Mouse (Mus musculus): ENCODE results near the gene Fbxo42. TPM values are rescaled to one million over a fixed set of nuclear protein-coding genes. Genes with fewer than 3 reads are reported as not detected.

Gene Fbxo42
- 10 to 100 TPM; 16.6 to 21.2 TPM for total RNA-seq (2021)
- long read RNA-seq, experiment 1, full-length matches to known transcripts, result 6 of 12 reads
- long read RNA-seq, experiment 1, partial matches to known transcripts, result 4 of 12 reads
- long read RNA-seq, experiment 1, other reads (novel, unspliced or antisense), result 2 of 12 reads
- long read RNA-seq, experiment 2, full-length matches to known transcripts, result 12 of 16 reads
- long read RNA-seq, experiment 2, partial matches to known transcripts, result 4 of 16 reads
- long read RNA-seq, experiment 2, other reads (novel, unspliced or antisense), result 0 of 16 reads

DNA sequence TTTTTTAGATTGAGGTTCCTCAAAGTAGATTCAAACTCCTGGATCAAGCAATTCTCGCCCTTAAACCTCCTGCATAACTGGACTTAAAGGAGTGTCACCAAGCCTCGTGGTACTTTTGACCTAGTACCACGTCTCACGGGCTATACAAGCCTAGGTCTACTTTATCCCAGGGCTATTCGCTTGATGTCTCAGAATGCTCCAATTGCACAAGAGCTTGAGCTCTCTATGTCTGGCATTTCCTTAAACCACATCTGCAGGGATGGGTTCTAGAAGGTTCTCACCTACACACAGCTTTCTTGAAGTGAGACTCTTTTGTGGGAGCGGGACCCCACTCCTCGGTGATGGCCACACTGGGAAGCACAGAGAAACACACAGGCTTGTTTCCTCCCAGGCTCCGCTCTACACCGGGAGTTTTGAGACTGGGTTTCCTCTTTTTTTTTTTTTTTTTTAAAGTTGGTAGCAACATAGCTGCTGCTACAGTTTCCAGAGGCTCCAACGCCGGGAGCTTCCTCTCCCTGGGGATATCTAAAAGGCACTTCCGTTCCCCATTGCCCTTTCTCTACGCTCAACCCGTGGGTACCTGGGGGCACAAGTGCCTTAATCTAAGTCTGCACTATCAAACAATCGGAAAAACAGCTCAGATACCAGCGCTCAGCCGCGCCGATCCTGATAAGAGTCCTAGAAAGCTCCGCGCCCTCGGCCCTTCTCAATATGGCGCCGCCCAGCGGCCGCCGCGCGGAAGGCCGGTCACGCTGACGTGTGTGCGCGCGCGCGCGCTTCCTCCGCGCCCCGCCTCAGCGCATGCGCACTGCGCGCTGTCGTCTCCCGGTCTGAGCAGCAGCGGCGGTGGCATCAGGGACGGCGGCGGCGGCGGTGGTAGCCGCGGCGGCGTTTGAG, at the start of gene Fbxo42:
TSS of gene Fbxo42 (plus strand) at position 802 of the 897 bp plus-strand sequence.
- DNase-seq, result peak; percentile 95

DNA sequence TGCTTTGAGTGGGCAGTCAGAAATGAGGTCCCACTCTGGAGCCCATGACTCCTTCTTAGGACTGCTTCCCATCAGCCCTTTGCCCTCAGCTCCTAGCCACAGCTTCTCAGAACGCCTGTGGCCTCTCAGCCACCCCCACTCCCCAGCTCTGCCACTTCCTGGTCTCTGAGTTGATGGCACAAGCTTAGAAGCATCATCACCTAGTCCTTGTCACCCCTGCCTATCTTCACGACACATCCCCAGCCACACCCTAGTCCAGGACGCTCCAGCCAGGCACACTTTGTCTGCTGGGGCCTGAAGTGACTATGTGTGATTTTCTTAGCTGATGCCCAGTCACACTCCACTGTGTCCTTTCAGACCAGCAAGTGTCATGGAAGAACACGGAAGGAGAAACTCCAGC, 48.8 kb upstream of the Fbxo42 start:
- DNase-seq, result no peak

DNA sequence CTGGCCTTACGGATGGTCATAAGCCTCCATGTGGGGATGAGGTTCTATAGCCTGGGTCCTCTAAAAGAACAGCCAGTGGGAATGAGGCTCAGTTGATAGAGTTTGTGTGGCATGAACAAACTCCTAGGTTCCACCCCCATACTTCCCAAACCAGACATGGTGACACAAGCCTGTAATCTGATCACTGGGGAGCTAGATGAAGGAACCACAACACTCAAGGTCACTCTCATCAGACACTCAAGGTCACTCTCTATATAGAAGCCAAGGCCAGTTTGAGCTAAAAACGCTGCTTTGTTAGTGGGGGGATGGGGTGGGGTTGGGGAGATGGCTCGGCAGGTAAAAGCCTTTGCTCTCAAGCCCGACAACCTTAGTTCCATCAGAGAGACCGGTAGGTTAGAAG, 47.8 kb upstream of the Fbxo42 start:
- no peak for DNase-seq

DNA sequence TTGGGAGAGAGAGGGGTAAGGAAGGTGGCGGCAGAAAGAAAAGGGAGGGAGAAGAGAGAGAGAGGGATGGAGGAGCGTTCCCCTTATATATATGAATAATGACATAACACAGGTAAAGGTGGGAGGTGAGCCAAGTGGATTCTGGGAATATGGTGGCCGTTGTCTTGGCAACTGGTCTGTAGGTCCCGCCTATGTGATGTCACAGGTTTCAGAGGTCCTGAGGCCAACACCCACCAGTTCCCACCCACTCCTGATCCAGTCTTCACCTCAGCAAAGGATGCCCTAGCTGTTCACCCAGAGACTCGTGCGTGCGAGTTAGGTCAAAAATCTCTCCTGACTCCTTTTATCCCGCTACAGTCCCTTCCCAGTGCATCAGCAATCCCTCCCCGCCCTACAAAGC, 46.4 kb upstream of the Fbxo42 start:
- no peak for DNase-seq

DNA sequence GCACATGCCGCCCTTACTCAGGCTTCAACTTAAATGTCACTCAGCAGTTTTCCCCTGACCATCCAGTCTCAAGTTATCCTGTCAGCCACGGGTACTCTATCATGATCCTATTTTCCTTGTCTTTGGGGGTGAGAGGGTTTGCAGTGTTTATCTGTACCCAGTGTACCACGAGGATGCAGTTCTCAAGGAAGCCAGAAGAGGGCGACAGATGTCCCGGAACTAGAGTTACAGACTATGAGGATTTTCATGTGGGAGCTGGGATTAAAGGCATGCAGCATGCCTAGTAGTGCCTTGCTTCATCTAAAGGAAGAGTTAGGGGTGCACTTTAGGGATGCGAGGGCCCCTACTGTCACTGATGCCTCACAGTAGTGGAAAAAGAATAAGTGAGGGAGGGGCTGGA, 45.9 kb upstream of the Fbxo42 start:
- peak; percentile 53 for DNase-seq

DNA sequence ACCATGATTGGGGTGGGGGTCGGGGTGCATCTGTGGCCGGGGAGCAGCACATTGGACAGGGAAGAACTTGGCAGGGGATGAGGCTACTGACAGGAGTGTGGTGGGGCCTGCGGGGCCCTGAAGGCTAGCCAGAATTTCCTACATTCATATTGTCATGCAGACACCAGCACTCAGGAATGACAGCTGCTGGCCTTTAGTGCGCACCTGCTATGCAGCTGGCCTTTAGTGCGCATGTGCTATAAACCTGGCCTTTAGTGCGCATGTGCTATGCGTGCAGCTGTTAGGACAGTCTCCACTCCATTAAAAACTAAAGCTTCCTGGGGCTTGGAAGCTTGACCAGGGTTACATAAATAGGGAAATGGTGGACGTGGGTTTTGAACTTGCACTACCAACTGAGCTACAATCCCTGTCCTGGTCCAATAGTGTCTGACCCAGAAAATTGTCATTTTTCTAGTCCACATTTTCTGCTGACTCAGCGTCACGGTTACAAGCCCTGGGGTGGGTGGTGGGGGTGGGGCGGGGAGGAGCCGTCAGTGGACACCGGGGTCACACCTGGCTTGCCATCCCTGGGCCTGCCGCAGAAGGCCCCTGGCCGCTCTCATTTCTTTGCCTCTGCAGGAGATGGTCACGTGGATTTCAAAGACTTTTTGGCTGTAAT, 41.1 kb upstream of the Fbxo42 start:
- no peak for DNase-seq

DNA sequence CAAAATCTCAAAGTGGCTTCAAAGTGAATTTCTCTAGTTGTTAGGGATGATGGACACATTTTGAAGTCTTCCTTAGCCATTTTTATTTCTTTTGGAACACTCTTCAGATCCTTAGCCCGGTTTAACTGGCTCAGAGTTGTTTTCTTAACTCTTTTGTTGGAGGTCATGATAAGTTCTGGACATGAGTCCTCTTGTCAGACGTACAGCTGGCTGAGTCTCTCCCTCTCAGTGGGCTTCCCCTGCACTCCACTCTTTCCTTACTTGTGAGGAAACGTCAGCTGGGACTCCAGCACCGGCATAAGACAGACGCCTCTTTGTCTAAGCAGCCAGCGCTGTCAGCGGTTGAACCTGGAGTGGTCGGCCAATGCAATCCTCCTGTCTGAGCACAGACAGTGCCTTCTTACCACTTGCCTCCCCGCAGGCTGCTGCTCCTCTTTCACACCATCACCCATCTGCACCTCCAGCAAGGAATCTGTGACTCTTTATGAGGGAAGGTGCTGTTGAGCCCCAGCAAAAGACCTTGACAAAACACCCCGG, 39.4 kb upstream of the Fbxo42 start:
- DNase-seq, result no peak

DNA sequence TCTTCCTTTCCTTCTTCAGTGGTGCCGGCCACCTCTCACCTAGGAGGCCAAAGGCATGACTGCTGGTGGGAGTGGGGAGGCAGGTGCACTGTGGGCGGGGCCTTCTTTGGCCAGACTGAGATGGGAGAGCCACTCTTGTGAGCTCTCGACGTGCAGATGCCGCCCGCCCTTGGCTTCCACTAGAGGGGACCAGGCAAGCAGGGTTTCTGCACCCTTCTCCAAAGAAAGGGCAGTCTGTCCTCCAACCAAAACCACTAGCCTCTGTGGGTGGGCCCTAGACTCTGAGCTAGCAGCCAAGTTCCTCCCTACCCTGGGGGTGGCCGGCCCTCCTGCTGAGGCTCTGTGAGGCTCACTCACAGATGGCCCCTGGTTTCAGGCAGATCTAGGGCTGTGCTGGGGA, 33.9 kb upstream of the Fbxo42 start:
- peak; percentile 41 for DNase-seq

DNA sequence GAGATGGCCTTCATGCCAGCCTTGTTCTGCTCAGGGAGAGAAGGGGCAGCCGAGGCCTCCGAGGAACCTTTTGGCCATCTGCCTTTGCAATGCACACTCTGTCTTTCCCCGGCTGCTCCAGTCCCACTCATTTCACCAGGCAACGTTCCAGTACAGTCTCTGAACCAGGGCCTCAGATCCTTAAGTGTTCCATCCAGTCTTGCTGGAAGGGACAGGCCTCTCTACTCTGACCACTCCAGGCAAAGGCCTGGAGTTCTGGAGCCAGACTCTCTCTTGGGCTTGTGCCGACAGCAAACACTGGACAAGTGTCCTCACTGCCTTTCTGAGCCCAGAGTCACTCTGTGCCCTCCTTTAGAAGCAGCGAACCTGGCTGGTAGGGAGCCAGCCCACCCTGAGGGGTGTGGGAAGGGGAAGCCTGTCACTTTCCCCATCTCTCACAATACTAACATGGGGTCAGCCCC, 33.2 kb upstream of the Fbxo42 start:
- DNase-seq, result peak; percentile 58

DNA sequence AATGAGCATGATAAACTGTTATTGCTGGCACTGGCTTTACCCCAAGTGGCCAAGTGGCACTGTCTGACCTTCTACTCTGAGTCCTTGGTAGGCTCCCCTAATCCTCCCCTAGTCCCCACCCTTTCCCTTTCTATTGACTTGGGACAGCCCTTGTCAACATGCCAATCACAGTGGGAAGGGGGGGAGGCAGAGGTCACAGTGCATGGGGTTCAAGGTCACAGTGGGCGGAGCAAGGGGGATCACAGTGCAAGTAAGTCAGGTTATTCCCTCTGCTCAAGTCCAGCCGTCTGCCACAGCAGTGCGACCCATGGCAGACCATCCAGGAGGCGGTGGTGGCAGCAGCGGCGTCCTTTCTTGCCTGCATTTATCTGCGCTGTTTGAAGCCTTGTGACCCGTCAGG, 32.3 kb upstream of the Fbxo42 start:
- peak; percentile 51 for DNase-seq

DNA sequence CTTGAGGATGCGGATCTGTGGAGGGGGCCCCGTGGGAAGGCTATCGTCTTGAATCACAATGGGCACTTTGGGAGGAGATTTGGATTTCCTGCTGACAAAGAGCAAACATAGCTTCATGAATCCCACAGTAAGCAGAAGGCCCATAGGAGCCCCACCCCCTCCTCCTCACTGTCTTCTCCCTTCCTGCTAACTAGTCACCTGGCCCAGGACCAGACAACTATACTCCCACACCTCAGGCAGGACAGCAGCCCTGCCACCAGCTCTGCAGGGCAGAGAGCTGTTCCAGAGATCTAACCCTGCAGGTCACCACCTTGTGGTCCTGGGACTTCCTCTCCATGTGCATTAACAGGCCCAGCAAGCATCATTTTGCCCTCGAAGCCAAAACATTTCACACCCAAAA, 29.0 kb upstream of the Fbxo42 start:
- no peak for DNase-seq

DNA sequence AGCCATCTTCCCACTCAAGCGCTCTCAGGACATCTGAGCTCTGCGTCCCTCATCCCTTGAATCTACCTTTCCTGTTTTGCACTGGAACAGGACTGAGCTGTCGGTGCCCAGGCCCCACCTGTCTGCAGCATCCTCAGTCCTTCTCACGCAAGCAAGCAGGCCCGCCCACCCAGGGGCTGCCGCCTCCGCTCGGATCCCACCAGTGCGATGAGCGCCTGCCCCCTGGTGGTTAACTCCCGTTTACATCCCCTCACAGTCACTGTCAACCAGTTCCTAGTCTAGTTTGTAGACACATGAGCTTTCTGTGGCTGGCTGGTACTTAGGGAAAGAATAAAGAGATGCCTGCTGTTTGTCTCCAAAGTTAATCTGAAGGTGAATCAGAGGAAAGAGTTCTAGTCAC, 27.0 kb upstream of the Fbxo42 start:
- peak; percentile 75 for DNase-seq

DNA sequence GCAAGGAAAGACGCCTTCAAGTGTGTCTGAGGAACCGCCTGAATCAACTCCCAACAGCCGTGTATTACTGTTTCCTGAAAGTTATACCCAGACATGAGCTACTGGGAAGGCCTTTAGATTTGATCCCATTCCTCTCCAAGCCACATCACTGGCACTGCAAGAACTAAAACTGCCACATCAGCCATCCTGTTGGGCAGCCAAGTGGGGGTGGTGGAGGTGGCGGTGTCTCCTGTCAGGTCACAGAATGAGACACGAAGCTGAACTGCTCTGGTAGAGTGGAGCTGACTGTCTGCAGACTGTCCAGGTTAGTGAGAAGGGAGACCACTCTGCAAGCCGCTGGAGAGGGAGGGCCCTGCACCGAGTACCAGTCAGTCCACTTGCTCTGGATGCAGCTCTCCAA, 25.1 kb upstream of the Fbxo42 start:
- DNase-seq, result no peak

DNA sequence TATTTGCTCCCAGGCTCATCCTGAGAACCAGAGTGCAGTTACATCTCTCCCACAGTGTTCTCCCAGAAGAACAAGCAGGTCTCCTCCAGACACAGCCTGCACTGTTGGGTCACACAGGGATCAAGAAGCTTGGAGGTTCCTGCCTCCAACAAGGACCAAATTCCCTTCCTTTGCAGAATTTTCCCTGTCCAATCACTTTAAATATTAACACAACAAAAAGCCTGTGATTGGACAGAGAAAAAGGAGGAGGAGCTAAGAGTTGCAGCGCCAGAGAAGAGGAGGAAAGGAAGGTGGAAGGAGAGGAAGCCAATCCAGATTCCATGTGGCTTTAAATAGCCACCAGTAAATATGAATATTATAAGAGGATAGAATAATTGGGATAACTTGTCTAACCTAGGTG, 24.6 kb upstream of the Fbxo42 start:
- no peak for DNase-seq

DNA sequence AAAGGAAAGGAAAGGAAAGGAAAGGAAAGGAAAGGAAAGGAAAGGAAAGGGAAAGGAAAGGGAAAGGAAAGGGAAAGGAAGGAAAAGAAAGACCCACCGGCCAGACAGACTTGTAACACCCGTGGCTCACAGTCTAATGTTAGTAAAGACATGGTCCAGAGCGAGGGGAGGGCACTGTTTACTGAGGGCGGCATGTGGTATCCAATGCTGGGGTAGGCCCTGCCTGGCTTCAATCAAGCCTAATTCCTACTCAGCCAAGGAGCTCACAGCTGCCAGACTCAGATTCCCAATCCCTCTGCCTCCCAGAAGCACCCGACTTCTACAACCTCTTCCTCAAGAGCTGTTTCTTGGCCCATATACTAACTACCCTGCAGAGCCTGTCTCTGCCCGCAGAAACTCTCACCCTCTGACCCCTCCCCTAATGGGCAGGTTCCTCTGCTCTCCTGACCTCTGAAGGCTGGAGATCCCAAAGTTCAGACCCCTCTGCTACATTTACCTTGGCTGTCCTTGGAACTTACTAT, 18.5 kb upstream of the Fbxo42 start:
- DNase-seq, result no peak

DNA sequence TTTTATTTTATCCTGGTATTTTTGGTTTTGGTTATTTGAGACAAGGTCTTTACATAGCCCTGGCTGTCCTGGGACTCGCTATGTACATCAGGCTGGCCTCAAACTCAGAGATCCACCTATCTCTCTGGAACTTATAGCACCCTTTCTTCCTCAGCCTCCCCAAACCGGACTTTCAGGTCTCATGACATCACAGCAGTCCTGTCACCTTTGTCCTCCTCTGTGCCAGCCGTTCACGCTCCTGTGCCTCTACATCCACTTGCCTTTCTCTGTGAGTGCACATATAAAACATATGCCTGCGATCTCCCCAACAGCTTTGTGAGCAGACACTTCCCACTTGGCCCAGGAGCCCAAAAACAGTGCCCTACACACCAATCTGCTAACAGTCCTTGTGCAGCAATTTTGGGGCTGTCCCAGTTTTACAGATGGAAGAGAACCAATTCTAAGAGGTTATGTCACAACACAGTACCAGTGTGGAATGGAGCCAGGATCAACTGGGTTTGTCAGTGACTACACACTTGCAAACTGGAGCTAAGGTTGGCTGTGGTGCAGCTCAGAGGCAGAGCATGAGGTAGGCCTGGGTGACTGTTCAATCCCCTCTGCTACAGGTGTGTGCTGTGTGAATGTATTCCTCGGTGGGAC, 16.9 kb upstream of the Fbxo42 start:
- DNase-seq, result peak; percentile 72

DNA sequence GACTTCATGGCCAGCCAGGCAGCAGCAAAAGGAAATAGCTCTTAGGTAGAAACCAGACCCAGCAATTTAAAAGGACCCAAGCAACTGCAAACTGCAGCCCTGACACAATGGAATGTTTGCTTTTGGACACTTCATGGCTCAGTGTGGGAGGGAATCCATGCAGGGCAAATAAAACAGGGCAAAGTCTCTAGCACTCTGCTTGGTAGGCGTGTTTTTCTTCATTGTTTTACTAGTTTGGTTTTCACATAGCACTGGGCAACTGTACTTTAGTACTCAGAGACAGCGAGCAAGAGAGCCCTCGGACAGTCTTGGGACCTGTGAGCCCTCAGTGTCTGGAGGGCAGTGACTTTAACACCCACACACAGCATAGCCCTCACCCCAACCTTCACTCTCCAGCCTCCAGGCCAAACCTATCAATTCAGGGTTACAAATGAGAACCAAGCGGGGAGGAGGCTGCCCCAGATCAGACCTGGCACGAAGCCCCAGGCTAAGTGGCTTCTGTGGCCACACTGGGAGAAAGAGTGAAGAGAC, 16.1 kb upstream of the Fbxo42 start:
- DNase-seq, result peak; percentile 60

DNA sequence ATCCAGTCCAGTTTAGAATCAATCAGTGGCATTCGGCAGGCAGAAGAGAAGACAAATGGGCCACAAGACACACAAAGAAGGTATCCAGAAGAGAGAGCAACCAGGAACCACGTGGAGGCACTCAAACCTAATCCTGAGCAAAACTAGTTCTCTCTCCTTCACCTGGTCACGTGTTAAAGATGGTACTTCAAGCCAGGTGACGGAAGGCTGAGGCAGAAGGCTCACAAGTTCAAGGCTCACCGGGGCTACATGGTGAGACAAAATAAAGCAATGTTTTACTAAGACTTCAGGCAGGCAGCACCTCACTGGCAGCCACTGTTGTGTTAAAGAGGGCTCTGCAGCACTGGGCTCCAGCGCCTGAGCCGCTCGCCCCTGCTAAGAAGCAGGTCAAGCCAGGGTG, 15.5 kb upstream of the Fbxo42 start:
- no peak for DNase-seq

DNA sequence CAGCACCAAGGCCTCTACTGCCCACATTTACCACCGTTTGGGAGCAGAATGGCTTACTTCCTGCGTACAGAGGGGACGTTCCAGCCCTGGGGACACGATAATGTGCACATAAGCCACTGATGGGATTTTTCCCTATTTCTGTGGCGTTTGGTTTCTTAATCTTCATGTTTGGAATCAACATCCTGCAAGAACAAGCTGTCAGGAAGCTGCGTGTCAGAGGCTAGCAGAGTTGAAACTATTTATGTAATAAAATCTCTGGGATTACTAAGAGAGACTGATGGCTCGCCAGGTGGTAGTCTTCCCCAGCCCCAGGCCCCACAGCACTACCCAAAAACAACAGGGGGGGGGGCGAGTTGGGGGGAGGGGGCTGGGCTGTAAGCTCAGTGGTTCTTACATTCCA, 14.5 kb upstream of the Fbxo42 start:
- DNase-seq, result no peak

DNA sequence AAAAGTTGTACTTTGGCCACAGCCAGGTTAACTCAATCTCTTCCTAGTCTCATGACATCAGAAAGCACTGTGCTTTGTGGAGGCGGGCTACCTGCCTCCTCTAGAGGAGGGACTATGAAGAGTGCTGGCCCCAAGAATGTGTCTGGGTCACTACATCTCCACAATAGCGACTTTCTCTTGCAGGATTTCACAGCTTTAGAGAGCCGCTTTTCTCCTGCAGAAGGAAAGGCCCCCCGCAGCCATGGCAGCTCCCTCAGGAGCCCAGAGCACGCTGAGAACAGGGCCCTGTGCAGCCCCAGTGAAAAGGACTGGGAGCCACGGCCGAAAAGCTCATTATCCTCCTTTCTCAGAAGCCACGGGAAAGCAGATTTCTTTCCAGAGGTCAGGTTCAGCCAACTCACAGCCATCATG, 13.7 kb upstream of the Fbxo42 start:
- no peak for DNase-seq

DNA sequence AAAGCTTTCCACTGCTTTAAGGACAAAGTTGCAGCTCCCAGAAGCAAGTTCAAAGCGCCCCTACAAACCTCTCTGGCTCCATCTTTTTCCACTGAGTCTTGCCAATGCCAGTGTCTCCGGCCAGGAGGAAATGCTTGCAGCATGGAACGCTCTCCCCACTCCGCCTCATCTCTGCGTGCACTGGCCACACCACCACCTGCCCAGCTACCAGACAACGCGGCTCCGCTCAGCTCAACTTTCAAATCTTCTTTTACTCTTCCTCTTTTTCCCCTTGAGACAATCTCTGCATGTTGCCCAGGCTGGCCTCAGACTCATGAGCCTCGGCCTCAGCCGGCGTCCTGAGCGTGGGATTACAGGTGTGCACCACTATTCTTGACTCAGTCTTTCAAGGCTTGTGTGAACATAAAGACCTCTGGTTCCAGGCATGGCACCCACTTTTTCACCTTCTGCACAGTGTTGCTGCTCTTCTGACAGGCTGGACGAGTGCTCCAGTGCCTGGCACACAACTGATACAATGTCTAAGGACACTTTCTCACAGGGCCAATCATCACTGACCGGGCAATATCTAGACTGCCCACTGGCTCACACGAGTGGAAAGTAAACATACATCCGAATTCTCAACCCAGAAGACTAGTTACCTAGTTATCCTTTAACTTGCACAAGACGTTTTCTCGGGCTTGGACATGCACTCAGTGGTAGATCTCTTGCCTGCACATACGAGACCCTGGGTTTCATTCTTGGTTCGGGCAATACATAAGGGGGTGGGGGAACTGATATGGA, 12.8 kb upstream of the Fbxo42 start:
- no peak for DNase-seq
